Mouse (Mus musculus) megakaryocyte, adult 5-6 weeks (primary cell): ENCODE data around the gene Slc2a3. TPM values are rescaled to one million over a fixed set of nuclear protein-coding genes. Genes with fewer than 3 reads are reported as not detected.
A peak's percentile ranks its signal among the peaks of the same experiment; 100 is the strongest.
"Not testable (repeated sequence)": the region's sequence is repeated elsewhere in the genome, so short reads cannot be mapped to it uniquely, and the experiment has no call there.

Source experiments
- ATAC-seq: 2 replicates; pipeline ENCODE4 v1.8.0; 2016; ENCODE audit warnings: mild to moderate bottlenecking, inconsistent platforms; ENCODE audit not compliant: poor library complexity, severe bottlenecking
- total RNA-seq, 2 experiments: library from RNA; stranded (forward) in 1 of 2; stranded (reverse) in 1 of 2; fragments of 153-499, 151-499 nt in 1 of 2; fragments of 221-1000, 200-1000 nt in 1 of 2; gene quantifications; 2 replicates each; pipeline versions ENCODE4 v1.2.3 to v1.2.4; 2015 to 2017

Slc2a3 gene
- total RNA-seq, 2 experiments from 2014 or later, result 44.5 to 51.4 TPM

GRCm38 (mm10) chr6:122765298-122765956 is 36.0 kb downstream of the Slc2a3 start:
- no peak for ATAC-seq

GRCm38 (mm10) chr6:122764446-122765297 is 36.8 kb downstream of the Slc2a3 start:
- ATAC-seq, result peak; percentile 41

GRCm38 (mm10) chr6:122763844-122764445 is 37.5 kb downstream of the Slc2a3 start:
- ATAC-seq, result peak; percentile 41

- peak; percentile 33 for ATAC-seq
Measured at GRCm38 (mm10) chr6:122762952-122763700, 38.3 kb downstream of the Slc2a3 start.

GRCm38 (mm10) chr6:122762480-122762879 is 39.0 kb downstream of the Slc2a3 start:
- no peak for ATAC-seq

- ATAC-seq, result no peak
Measured at GRCm38 (mm10) chr6:122761901-122762300, 39.5 kb downstream of the Slc2a3 start.

- peak; percentile 37 for ATAC-seq
Measured at GRCm38 (mm10) chr6:122761011-122761599, 40.3 kb downstream of the Slc2a3 start.

- peak; percentile 79 for ATAC-seq
Measured at GRCm38 (mm10) chr6:122758732-122759131, 42.7 kb downstream of the Slc2a3 start.

- no peak for ATAC-seq
Measured at GRCm38 (mm10) chr6:122755913-122756312, 45.5 kb downstream of the Slc2a3 start.

GRCm38 (mm10) chr6:122750579-122750978 is 50.9 kb downstream of the Slc2a3 start:
- ATAC-seq, result peak; percentile 66

- no peak for ATAC-seq
Measured at GRCm38 (mm10) chr6:122744505-122745249, 56.8 kb downstream of the Slc2a3 start.

- ATAC-seq, result peak; percentile 19; the same call in 1 of the 2 replicates
Measured at GRCm38 (mm10) chr6:122743353-122743752, 58.1 kb downstream of the Slc2a3 start.

- peak; percentile 87 for ATAC-seq
Measured at GRCm38 (mm10) chr6:122742228-122742899, 59.1 kb downstream of the Slc2a3 start.

GRCm38 (mm10) chr6:122741460-122742227 is 59.8 kb downstream of the Slc2a3 start:
- peak; percentile 8 for ATAC-seq

GRCm38 (mm10) chr6:122739952-122740351 is 61.5 kb downstream of the Slc2a3 start:
- ATAC-seq, result peak; percentile 22; the same call in 1 of the 2 replicates

- ATAC-seq, result peak; percentile 98
Measured at GRCm38 (mm10) chr6:122719942-122720341, 81.5 kb downstream of the Slc2a3 start.

- ATAC-seq, result not testable (repeated sequence)
Measured at GRCm38 (mm10) chr6:122718224-122718623, 83.2 kb downstream of the Slc2a3 start.

- ATAC-seq, result no peak
Measured at GRCm38 (mm10) chr6:122715886-122716285, 85.6 kb downstream of the Slc2a3 start.
